Mouse (Mus musculus) cerebellum, adult 2 months (tissue): Measurements from ENCODE around the gene Tmbim4.

Experiments used
- CTCF ChIP-seq: fragments of 200-500 bp; IDR thresholded peaks from 2 replicates; pipeline ENCODE4 v1.5.1; 2011; ENCODE audit warnings: low read depth, mild to moderate bottlenecking, control low read depth, low read length, moderate library complexity, borderline replicate concordance; ENCODE audit not compliant: insufficient read depth
- POLR2A ChIP-seq: fragments of 200-500 bp; IDR thresholded peaks from 2 replicates; pipeline ENCODE4 v1.6.1; 2011; ENCODE audit warnings: low read length, control low read depth, borderline replicate concordance; ENCODE audit not compliant: insufficient read depth

- TF ChIP-seq CTCF = no peak
- no peak for TF ChIP-seq POLR2A
Observed at GRCm38 (mm10) chr10:120160533-120160932, 40.9 kb upstream of the Tmbim4 start.
